Mouse (Mus musculus) heart, postnatal 10 days (tissue): ENCODE data around the gene Eid1. TPM values are rescaled to one million over a fixed set of nuclear protein-coding genes. Genes with fewer than 3 reads are reported as not detected.

Experiments used
- DNase-seq, 2 experiments: peaks; one replicate each; pipeline ENCODE4 v3.0.0; 2021
- intact Hi-C: fragments of 180-260 bp; cut with DNase I; formaldehyde crosslinking; loops from one replicate; pipeline ENCODE4 v1.15.1; 2025
- total RNA-seq, 2 experiments: library from RNA; stranded (reverse); gene quantifications; 2 replicates each; pipeline ENCODE4 v1.2.3; 2021

Eid1 gene
- total RNA-seq: 10 to 100 TPM; 73.4 to 85.2 TPM

DNA sequence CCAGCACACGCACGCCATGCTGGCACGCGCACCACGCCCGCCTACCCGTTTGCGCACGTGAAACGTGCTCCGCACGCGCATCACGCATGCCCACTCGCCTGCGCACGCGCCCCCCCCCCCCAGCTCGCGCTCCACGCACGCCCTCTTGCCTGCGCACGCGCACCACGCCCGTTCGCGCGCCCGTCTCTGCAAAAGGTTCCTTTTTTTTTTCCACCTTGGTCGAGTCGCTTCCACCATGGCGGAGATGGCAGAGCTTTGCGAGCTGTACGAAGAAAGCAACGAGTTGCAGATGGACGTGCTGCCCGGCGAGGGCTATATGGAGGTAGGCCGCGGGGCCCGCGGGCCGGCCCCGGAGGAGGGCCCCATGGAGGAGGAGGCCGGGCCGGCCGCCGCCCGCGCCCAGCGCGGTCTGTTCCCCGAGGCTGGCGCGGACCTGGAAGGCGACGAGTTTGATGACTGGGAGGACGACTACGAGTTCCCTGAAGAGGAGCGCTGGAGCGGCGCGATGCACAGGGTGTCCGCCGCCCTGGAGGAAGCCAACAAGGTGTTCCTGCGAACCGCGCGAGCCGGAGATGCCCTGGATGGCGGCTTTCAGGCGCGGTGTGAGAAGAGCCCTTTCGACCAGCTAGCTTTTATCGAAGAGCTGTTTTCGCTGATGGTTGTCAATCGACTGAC lies at the start of gene Eid1:
Eid1 (plus strand) TSS at position 139 of the 675 bp plus-strand sequence.
- DNase-seq: peak; percentile 82 to 83
- intact Hi-C loops: loop anchor here (2.0 to 5.0 kb wide), 2 partner anchors 52 to 109 kb away; partner anchors contain the start of genes Secisbp2l and Shc4

DNA sequence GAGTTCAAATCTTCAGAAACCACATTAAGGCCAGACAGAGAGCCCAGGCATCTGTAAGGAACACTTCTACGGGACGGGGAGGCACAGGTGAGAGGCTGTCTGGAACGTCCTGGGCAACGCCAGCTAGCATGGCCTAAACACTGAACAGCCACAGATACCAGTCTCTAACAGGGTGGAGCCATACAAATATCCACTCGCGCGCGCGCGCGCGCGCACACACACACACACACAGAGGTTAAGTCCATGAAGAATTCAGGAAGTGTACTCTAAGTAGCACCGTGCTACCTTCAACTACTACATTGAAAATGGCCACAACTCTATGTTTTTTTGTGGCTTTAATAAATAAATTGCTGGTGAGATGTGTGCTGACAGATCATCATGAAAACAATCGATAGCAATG lies 49.7 kb upstream of the Eid1 start:
- intact Hi-C loops: no loop called here
- DNase-seq: no peak

DNA sequence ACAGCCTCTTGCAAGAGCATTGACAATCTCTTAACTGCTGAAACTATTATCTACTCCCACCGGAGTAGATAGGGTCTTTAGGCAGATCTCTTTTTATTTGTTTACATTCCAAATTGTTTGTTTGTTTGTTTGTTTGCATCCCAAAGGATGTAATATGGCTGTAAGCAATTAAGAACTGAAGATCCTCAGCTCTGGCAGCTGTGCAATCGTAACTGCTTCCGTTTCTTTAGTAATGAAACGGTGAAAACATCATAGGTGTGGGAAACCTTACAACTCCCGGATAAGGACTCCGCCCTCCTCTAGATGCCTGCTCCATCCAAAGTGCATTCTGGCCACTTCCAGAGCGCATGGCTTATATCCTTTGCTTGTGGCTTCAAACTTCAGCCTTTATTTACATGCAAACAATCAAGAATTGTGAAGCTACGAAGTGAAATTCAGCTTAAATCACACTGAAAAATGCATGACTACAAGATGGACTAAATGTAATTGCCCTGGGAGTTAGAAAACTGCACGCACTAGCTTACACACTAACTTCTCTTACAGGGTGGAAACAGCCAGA lies 48.7 kb upstream of the Eid1 start:
- no peak for DNase-seq
- intact Hi-C loops: no loop called here

DNA sequence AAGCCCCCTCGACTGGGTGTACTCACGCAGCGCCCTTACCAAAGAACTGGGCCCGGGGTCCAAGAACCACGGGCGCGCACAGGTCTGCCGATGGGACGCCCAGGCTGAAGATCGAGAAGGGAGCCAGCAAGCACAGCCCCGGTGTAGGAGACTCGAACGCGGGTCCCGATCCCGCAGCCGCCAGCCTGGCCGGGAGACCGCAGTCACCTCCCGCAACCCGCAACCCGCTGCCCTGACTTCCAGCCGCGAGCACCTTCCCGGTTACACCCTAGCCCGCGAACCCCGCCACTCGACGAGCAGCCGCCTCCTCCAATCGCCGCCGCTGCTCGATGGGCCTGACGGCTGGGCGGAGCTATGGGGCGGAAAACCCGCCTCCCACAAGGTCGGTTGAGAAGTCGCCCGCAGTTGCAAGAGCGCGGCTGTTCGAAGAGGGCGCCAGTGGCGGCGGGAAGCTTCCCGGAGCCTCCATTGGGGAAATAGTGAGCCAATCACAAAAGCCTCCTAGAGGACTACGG lies 48.0 kb upstream of the Eid1 start, which contains the start of gene Cep152:
Cep152 (minus strand) TSS at position 277 of the 515 bp plus-strand sequence.
- intact Hi-C loops: no loop called here
- peak; percentile 99 for DNase-seq

DNA sequence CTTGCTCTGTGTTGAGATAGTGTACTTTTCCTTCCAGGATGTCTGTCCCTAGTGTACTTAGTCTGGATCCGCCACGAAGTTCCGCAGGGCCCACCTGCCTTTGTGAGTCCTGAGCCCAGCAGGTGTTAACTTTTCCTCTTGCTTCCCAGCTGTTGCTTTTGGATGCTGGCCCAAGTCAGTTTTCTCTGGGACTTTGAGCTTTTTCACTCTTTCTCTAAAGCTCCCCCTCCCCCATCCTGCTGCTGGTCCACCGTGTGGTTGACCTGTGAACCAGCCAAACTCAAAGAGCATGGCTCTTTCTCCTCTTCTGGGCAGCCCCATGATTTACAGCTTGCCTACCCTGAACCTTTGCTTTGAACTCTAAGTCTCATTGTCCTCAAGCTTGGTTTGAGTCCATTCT lies 46.4 kb upstream of the Eid1 start:
- intact Hi-C loops: no loop called here
- no peak for DNase-seq

DNA sequence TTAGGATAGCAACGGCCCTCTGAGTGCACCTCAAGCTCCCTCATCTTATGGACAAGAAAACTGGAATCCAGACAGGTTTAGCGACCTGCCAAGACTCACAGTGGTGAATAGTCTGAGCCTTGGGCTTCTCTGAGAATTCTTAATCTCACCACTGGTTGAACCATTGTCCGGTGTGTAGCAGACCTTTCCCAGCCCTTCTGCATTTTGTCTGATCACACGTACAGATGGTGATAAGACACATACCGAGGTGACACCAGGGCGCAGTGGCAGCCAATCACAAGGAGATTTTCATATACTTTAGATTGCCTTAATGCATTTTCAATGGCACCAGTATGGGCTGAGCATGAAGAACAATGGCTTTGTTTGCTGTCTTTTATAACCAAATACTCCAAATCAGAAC lies 44.4 kb upstream of the Eid1 start:
- intact Hi-C loops: no loop called here
- no peak for DNase-seq

DNA sequence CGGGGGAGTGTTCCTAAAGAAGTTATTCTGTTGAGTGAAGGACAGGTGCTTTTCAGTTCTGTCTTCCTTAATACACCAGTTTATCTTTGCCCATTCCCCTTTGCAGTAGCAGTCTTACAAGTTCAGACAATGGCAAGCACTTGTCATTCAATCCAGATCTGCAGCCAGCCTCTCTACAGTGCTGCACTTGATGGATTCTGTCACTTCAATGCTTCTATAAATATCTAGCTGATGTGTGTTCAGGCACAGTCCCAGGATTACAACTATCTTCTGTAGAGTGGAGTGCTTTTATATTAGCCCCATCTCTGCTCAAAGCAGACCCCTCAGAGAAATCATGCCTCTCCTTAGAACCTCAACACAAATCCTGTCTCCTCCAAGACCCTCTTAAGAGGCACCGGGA lies 42.9 kb upstream of the Eid1 start:
- no peak for DNase-seq
- intact Hi-C loops: no loop called here

DNA sequence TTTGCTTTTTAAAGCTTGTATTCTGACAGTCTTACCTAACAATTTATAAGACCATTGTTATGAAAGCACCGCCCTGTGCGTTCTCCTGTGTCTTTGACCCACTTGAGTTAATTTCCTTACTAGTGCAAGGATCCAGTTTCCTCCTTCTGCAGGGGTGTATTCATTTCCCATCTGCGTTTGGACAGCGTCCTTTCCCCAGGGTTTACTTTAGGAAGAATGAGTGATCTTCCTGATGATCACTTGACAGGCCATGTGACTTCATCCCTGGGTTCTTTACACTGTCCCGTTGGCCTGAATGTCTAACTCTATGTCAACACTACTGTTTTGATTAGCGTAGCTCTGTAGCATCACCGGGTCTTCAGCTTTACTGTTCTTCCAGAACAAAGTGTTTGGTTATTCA lies 35.6 kb upstream of the Eid1 start:
- DNase-seq: no peak
- intact Hi-C loops: no loop called here

DNA sequence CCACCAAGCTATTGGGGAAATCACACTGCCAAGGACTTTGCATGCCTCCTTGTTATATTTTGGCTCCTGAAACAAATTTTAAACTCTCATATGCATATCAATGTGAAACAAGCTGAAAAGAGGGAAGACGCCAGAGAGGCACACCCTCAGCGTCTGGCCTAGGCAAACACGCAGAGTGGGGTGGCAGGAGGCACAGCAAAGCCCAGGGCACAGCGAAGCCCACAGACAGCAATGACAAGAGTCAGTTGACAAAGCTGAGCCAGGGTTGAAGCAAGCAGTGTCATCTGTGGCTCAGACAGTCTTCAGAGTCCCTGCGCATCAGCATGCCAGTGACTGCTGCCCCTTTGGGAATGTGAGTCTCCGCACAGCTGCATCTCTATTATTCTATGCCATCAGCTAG lies 28.0 kb upstream of the Eid1 start:
- intact Hi-C loops: no loop called here

DNA sequence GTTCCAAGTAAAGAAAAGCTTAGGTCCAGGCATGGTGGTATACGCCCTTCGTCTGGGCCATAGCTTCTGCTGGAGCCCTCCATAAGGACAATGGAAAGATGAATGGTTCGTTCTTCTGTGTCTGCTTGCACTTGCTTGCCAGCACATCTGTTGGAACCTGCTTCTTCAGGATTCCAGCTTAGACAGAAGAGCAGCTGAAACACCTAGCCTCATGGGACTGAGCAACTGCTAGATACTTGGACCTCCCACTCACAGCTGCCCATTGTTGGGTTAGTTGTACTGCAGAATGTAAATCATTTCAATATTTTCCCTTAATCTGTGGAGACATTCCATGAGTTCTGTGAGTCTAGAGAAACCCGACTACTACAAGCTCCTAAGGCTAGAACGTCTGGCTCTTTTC lies 22.9 kb upstream of the Eid1 start:
- no peak for DNase-seq
- intact Hi-C loops: no loop called here

More for the DNA sequence above, 28.0 kb upstream of the Eid1 start:
- no peak for DNase-seq

DNA sequence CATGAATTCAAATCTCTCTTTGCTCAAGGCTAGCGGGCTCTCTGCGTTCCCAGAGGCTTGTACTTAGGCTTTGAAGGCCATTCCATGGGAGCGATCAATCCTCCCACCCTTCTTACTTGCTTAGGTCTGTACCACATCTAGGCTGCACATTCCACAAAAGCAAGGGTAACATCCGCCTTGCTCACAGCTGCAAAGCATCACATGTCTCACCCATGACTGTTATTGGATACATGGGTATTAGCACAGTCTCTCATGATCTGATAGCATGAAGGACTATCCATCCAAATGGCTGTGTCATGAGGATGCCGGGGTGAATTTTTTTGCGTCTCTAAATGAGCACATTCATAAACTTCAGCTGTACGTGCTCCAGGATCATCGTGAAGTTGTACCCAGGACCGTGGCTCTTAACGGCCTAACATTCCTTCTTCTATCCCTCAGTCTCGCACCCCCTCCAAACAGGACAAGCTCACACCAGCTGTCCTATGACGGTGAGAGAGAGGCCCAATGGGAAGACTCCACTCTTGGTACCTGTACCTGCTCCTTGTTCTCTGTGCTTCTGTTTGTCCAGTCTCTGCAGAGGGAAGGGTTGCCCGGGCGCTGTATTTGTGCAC lies 22.0 kb upstream of the Eid1 start:
- DNase-seq: no peak
- intact Hi-C loops: no loop called here

DNA sequence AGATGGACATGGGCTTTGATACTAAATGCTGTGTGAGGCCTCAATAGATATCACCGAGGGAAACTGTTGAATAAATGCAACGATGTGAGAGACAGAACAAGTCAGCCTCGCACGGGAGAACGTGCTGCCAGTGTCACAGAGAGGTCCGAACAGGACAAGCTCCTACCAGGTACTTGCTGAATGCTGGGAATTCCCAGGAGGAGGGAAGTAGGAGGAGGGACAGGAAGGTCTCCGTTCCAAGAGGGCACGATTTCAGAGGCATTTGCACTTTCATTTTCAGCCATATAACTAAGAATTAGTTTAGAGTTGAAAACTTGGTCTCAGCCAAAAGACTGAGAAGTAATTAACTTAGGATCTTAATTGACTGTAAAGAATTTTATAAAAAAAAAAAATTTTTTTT lies 21.3 kb upstream of the Eid1 start:
- intact Hi-C loops: no loop called here
- no peak for DNase-seq

DNA sequence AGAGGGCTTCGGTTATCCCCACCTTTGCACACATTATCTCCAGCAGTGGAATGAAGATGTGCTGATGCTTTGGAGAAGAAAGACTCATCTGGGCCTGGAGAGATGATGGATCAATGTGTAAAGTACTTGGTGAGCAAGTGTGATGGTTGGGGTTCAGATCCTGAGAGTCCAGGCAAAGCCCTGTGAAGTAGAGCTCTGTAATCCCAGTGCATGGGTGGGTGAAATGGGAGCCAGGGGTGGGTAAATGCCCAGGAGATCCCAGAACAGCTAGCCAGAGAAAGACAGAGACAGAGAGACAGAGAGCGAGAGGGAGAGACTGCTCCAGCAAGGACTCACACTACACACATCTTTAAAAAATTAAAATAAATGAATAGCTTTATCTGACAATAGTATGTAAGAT lies 19.6 kb upstream of the Eid1 start:
- intact Hi-C loops: no loop called here
- no peak for DNase-seq

DNA sequence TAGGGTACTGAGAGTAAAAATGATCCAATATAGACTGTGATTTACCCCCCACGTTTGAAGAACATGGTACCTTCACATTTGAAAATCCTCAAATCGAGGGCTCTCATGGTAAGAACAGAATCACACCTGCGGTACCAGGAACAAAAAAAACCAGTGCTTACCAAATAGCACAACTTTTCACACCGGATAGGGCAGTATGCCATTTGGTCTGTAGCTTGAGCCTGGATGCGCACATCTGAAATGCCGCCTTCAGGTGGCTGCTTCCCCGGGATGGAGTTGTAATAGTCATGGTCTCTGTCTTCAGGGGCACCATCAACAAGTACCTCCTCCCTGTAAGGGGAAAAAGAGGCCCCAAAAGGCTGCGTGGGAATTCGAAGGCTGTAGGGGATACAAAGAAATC lies 17.5 kb upstream of the Eid1 start:
- no peak for DNase-seq
- intact Hi-C loops: no loop called here

DNA sequence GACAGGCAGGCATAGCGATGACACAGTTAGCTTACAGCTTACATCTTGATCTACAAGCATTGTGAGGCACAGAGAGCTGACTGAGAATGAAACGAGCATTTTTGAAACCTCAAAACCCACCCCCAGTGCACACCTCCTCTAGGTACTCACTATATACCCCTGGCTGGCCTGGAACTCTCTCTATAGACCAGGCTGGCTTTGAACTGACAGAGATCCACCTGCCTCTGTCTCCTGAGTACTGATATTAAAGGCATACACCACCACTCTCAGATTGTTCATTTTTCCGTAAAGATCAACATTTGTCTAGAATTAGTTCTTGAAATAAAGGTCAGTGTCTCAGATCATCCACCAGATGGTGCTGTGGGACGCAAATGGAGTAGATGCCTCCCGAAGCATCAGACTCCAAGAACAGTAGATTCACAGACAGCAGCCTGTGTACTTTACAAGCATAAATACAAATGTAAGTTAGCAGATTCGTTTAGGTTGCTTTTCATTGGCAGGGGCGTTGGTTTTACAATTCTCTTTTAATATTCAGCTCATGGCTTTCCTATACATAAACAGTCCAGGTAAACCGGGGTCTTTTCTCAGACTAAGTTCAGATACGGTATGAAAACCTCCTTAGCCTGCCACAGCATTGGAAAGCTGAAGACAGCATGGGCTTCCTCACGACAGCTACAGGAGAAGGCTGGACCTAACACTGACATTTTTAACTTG lies 12.9 kb upstream of the Eid1 start:
- intact Hi-C loops: loop anchor here (1.0 to 10.0 kb wide), 4 partner anchors 71 to 862 kb away; no protein-coding TSS in a partner anchor
- peak; percentile 78 to 89 for DNase-seq

DNA sequence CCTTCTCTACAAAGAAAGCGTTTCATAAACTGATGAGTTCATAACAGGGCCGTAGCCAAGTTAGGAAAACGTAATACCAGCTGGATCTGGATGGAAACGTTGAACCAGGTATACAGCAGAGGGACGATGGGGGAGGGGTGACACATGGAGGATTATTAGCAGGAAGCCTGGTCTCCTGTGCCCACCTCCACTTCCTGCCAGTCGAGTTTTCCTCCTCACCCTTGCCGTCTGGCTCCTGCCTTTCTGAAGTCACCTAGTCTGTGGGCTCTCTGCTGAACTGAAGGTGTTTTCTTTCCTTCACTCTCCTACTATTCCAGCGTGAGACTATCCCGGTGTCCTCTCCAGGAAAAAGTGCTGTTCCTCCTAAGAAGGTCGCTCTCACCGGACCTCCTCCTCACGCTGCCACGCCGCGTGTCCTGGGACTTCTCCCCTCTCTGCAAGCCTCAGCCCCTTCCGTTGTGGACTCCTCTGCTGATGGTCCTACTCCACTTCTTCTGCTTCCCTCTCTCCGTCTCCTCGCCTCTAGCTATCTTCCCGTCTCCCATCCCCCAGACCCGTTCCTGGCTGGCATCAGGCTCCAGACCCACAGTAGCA lies 12.3 kb upstream of the Eid1 start:
- intact Hi-C loops: loop anchor here (1.0 to 10.0 kb wide), 4 partner anchors 71 to 862 kb away; no protein-coding TSS in a partner anchor
- no peak for DNase-seq

DNA sequence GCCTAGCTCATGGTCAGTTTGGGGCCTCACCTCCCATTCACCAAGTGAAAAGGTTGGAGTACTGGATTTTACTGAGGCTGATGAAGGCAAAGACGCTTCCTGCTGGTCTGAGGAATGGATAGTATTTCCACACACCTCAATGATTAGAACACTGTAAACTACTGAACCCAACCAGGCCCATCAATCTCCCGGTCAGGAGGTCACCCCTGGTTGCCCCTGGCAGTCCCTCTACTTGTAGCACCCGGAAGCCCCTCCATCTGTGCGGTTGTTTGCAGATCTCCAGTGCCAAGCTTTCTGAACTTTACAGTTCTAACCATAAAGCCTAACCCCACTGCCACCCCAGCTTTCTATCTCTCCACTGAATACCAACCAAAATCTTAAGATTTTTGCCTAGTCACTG lies 11.7 kb upstream of the Eid1 start:
- DNase-seq: no peak
- intact Hi-C loops: loop anchor here (5.0 to 10.0 kb wide), 3 partner anchors 171 to 861 kb away; no protein-coding TSS in a partner anchor

DNA sequence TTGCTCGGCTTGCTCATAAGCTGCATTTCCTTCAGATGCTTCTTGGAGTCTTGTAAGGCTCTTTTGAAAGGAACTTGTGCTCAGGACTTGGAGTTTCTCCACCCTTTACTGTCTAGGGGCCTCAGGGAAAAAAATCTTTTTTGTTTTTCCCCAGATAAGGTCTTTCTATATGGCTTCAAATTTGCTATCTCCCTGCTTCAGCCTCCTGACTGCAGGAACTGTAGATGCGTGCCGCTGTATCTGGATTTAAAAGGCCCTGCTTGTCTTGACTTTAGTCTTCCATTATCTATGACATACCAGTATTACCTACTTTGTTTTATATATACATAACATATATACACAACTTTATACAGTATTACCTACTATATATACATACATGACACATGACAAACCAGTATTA lies 10.4 kb upstream of the Eid1 start:
- no peak for DNase-seq
- intact Hi-C loops: loop anchor here (5.0 to 10.0 kb wide), 3 partner anchors 170 to 860 kb away; no protein-coding TSS in a partner anchor

DNA sequence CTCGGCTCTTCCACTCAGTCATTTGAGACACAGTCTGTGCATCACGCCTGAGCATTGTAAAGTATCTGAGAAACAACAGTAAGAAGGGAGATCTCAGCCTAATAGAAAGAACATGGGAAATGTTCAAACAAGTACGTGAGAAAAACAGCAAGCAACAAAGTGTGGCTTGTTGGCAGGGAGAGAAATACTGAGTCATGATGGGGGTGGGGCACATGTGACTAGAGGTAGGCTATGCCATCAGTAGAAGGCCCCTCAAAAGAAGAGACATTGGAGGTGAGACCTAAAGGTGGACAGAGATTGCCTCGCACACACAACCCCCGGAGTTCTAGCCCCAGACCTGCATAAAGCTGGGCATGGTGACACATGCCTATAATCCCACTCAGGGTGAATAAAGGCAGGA lies 7.7 kb upstream of the Eid1 start:
- DNase-seq: no peak
- intact Hi-C loops: loop anchor here (10.0 kb wide), 1 partner anchor 700 kb away; no protein-coding TSS in a partner anchor

DNA sequence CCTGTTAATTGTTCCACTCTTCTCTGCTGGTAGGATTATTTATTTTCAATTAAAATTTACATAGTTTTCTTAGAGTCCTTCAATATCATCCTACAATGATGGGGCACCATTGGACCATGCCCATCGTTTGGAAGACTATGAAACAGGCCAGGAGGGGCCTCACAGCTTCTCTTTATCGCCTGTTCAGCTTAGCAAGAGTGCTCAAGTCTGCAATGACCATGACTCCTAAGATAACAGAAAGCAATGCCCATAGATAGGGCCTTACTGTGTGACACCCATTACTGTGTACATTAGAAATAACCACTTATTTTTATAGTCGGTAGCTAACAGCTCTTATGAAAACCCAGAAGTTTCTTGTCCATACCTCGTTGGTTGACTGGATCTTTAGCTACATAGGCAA lies 7.0 kb upstream of the Eid1 start:
- intact Hi-C loops: loop anchor here (10.0 kb wide), 1 partner anchor 699 kb away; no protein-coding TSS in a partner anchor
- no peak for DNase-seq
